Mouse (Mus musculus) intestine, embryonic 14.5 days (tissue): ENCODE measurements around the gene Gm10719. TPM values are rescaled to one million over a fixed set of nuclear protein-coding genes. Genes with fewer than 3 reads are reported as not detected.
"Not testable (repeated sequence)": the region's sequence is repeated elsewhere in the genome, so short reads cannot be mapped to it uniquely, and the experiment has no call there.

Experiments
- ATAC-seq: fragments of 200-750 bp; cut with Nextera tagmentation; replicated peaks from 2 replicates; pipeline ENCODE4 v1.8.0; 2017; ENCODE audit warnings: low read depth, moderate number of reproducible peaks, moderate TSS enrichment, moderate library complexity; ENCODE audit not compliant: low FRiP score, low TSS enrichment
- DNase-seq: peaks from one replicate; pipeline ENCODE4 v3.0.0-alpha.2; 2018; ENCODE audit warnings: low spot score
- H3K27ac ChIP-seq: fragments of 300-500 bp; sonication (generic); 2 replicates; pipeline ENCODE4 v1.5.1; 2014; ENCODE audit warnings: low read depth, mild to moderate bottlenecking, control low read depth
- H3K27me3 ChIP-seq: fragments of 300-500 bp; sonication (generic); replicated peaks from 2 replicates; pipeline ENCODE4 v1.6.1; 2014; ENCODE audit warnings: low read length, control low read depth; ENCODE audit not compliant: control insufficient read depth, insufficient read depth
- H3K36me3 ChIP-seq: fragments of 300-500 bp; sonication (generic); 2 replicates; pipeline ENCODE4 v1.6.1; 2014; ENCODE audit warnings: low read length, control low read depth; ENCODE audit not compliant: control insufficient read depth, insufficient read depth
- H3K4me1 ChIP-seq: fragments of 300-500 bp; sonication (generic); replicated peaks from 2 replicates; pipeline ENCODE4 v1.6.1; 2014; ENCODE audit warnings: low read length, control low read depth, mixed read lengths; ENCODE audit not compliant: control insufficient read depth, insufficient read depth
- H3K4me2 ChIP-seq: fragments of 300-500 bp; sonication (generic); 2 replicates; pipeline ENCODE4 v1.6.1; 2014; ENCODE audit warnings: low read length
- H3K4me3 ChIP-seq: fragments of 300-500 bp; sonication (generic); 2 replicates; pipeline ENCODE4 v1.5.1; 2014; ENCODE audit warnings: low read depth, low read length, control low read depth, mixed read lengths
- H3K9ac ChIP-seq: fragments of 300-500 bp; sonication (generic); 2 replicates; pipeline ENCODE4 v1.6.1; 2014; ENCODE audit warnings: mild to moderate bottlenecking, low read length
- H3K9me3 ChIP-seq: fragments of 300-500 bp; sonication (generic); 2 replicates; pipeline ENCODE4 v1.6.1; 2016; ENCODE audit warnings: low read length, control low read depth; ENCODE audit not compliant: control insufficient read depth
- WGBS: fragments of 180-500 bp; shearing (Covaris S2); extraction: QIAGEN DNeasy Blood & Tissue Kit; methylation state at CpG from one replicate; pipeline ENCODE4 v1.1.7; 2014; 5-methylcytosine and 5-hydroxymethylcytosine counted together
- microRNA-seq: library from miRNA; unstranded; fragments of <30 nt; microRNA quantifications from one replicate; pipeline ENCODE4, GENCODE M21; 2016
- polyA plus RNA-seq: library from polyadenylated mRNA; unstranded; fragments of >200 nt; fragmentation: Nextera tagmentation; extraction: Ambion mirVana; gene quantifications from 2 replicates; pipeline ENCODE4 v1.2.1, GENCODE M21; 2014

Gene Gm10719
- polyA plus RNA-seq, 1 experiment from 2014 or later: not detected

- ATAC-seq, H3K9me3 ChIP-seq, H3K27me3 ChIP-seq, H3K4me1 ChIP-seq, H3K4me2 ChIP-seq, H3K36me3 ChIP-seq, H3K27ac ChIP-seq, H3K9ac ChIP-seq, H3K4me3 ChIP-seq: not testable (repeated sequence)
- WGBS: 63% methylated on average over 2 of the region's 10 CpGs
- peak; percentile 89 for DNase-seq
Measured at GRCm38 (mm10) chr9:3030677-3031318, 13.6 kb downstream of the Gm10719 start.

GRCm38 (mm10) chr9:3034299-3034698, 17.1 kb downstream of the Gm10719 start, which contains the start of gene Gm17535:
Gm17535 (plus strand) TSS chr9:3034599.
- not testable (repeated sequence) for H3K4me1 ChIP-seq, H3K27ac ChIP-seq, H3K9ac ChIP-seq, DNase-seq, H3K9me3 ChIP-seq, H3K4me3 ChIP-seq, ATAC-seq, H3K36me3 ChIP-seq, H3K27me3 ChIP-seq, H3K4me2 ChIP-seq
- WGBS: no CpG with 5 or more reads among the region's 8 CpGs

- not testable (repeated sequence) for H3K27me3 ChIP-seq, ATAC-seq, H3K27ac ChIP-seq, DNase-seq, H3K9ac ChIP-seq, H3K4me1 ChIP-seq, H3K4me3 ChIP-seq, H3K4me2 ChIP-seq, H3K9me3 ChIP-seq, H3K36me3 ChIP-seq
- 74% methylated on average over 6 of the region's 8 CpGs for WGBS
Measured at GRCm38 (mm10) chr9:3036577-3036976, 19.4 kb downstream of the Gm10719 start, which contains the start of gene Gm10715. Gm10715 (plus strand) TSS chr9:3036877.

- not testable (repeated sequence) for ATAC-seq, H3K9me3 ChIP-seq, H3K27me3 ChIP-seq, DNase-seq, H3K4me2 ChIP-seq, H3K4me1 ChIP-seq, H3K9ac ChIP-seq, H3K27ac ChIP-seq, H3K36me3 ChIP-seq, H3K4me3 ChIP-seq
- 60% methylated on average over 4 of the region's 4 CpGs for WGBS
Measured at GRCm38 (mm10) chr9:3038161-3038560, 21.0 kb downstream of the Gm10719 start.

Small RNA genes within 50 kb of the gene (microRNA-seq; reads per million reads assigned to microRNA genes)
- gene Mir101c: not detected

Other genes with a start within 250 kb of the Gm10719 start
- not detected in 2 replicates for gene Gm10722, start 16.5 kb upstream of the Gm10719 start, polyA plus RNA-seq
- not detected in 2 replicates for gene Gm11168, start 14.1 kb upstream of the Gm10719 start, polyA plus RNA-seq
- gene Gm10721, start 4.3 kb upstream of the Gm10719 start, polyA plus RNA-seq: not detected in 2 replicates
- gene Gm10720, start 1.8 kb upstream of the Gm10719 start, polyA plus RNA-seq: not detected in 2 replicates
- 0.32 and 0.81 TPM in 2 replicates for gene Gm10718, start 6.1 kb downstream of the Gm10719 start, polyA plus RNA-seq
- not detected in 2 replicates for gene Gm10717, start 8.0 kb downstream of the Gm10719 start, polyA plus RNA-seq
- gene Gm17535, start 17.2 kb downstream of the Gm10719 start, polyA plus RNA-seq: not detected in 2 replicates
- gene Gm10715, start 19.5 kb downstream of the Gm10719 start, polyA plus RNA-seq: not detected in 2 replicates